Mouse (Mus musculus) fibroblast of lung, adult 2 months (primary cell): ENCODE measurements around the gene Gm6176.
"Not testable (repeated sequence)": the region's sequence is repeated elsewhere in the genome, so short reads cannot be mapped to it uniquely, and the experiment has no call there.

Source experiments
- DNase-seq: peaks from one replicate; pipeline ENCODE4 v3.0.0-alpha.2; 2011; ENCODE audit warnings: low read depth

The Gm6176 gene

GRCm38 (mm10) chr7:22056205-22056604, at the start of gene Gm6176:
Gene Gm6176, minus strand, starts transcription at chr7:22056305.
- not testable (repeated sequence) for DNase-seq

- DNase-seq: not testable (repeated sequence)
Observed at GRCm38 (mm10) chr7:22068757-22069156, 12.7 kb upstream of the Gm6176 start, which contains the start of gene Vmn1r139. Gene Vmn1r139, plus strand, starts transcription at chr7:22069057.

- not testable (repeated sequence) for DNase-seq
Observed at GRCm38 (mm10) chr7:22028797-22029196, 27.3 kb downstream of the Gm6176 start, which contains the start of gene Vmn1r138. Gene Vmn1r138, minus strand, starts transcription at chr7:22028897.
